Mouse (Mus musculus) layer of hippocampus, adult 8-10 months (tissue): ENCODE results near the gene Hist1h2bj. TPM values are rescaled to one million over a fixed set of nuclear protein-coding genes. Genes with fewer than 3 reads are reported as not detected.
"Not testable (repeated sequence)": the region's sequence is repeated elsewhere in the genome, so short reads cannot be mapped to it uniquely, and the experiment has no call there.

Experiments used
- DNase-seq, 2 experiments: peaks; one replicate each; pipeline ENCODE4 v3.0.0; 2022; ENCODE audit warnings: low spot score in 2 of 2
- total RNA-seq, 4 experiments: library from RNA; stranded (reverse); gene quantifications; 2 replicates each; pipeline ENCODE4 v1.2.4; 2022

Hist1h2bj gene
- total RNA-seq, 4 experiments from 2014 or later, result 10.8 to 15.9 (median 12.1) TPM

GRCm38 (mm10) chr13:22039364-22039763 is 3.6 kb upstream of the Hist1h2bj start:
- DNase-seq, result no peak

DNA sequence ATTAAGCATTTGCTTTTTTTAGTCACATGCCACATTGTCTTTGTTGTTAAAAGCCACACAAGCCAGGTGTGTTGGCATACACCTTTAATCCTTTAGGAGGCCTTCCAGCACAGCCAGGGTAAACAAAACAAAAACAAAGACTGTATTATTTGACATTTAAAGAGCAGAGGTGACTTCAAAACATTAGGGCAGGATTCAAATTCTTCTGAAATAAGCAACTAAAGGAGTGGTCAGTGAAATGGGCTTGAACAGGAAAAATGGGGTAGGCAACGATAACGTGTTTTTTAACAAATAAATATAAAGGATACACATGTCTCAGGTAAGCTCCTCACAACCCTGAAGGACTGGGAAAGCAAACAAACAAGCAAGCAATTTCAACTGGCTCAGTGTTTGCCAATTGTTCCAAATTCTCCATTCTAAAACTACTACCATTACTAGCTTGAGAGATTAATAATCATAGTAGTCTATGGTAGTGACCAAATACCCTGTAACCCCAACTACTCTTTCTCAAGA is 3.0 kb upstream of the Hist1h2bj start:
- DNase-seq, result no peak

DNA sequence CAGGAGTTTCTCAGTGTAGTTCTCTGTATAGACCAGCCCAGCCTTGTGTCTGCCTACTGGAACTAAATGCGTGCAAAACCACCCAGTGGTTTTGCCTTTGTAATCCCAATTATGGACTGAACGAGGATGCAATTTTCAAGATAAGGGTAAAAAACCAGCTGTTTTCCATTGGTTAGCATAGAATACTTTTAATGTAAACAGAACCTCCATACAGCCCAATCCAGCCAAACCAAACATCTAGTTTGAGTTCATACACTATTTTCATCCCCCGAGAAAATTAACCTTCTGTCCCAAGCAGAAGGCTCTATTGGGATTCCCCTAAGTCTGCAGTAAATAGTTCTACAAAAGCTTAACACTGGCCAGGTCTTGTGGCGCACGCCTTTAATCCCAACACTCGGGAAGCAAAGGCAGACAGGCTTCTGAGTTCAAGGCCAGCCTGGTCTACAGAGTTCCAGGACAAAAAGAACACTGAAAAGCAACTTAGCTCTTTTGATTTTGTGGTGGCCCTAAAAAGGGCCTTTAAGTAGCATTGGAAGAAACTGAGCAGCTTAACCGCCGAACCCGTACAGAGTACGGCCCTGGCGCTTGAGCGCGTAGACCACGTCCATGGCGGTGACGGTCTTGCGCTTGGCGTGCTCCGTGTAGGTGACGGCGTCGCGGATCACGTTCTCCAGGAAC is 2.4 kb upstream of the Hist1h2bj start:
- no peak for DNase-seq

DNA sequence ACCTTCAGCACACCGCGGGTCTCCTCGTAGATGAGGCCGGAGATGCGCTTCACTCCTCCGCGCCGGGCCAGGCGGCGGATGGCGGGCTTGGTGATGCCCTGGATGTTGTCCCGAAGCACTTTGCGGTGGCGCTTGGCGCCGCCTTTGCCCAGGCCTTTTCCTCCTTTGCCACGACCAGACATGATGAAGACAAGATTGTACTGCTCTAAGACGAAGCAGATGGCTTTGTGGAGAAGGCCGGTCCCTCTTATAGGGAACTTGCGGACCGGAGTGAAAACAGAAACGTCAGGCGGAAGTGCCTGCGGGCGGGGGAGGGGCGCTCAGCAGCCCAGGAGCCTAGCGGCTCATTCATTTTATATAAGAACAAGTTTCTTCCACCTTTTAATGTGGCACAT is 1.9 kb upstream of the Hist1h2bj start, which contains the start of gene Hist1h4i:
Gene Hist1h4i (minus strand): TSS at position 221 of the 395 bp plus-strand sequence.
- DNase-seq, result peak; percentile 95 to 98

- DNase-seq, result no peak
These were observed 1.1 kb upstream of the Hist1h2bj start for GRCm38 (mm10) chr13:22041651-22042567.

- DNase-seq, result no peak
These were observed 753 bp downstream of the Hist1h2bj start for GRCm38 (mm10) chr13:22043503-22044431.

DNA sequence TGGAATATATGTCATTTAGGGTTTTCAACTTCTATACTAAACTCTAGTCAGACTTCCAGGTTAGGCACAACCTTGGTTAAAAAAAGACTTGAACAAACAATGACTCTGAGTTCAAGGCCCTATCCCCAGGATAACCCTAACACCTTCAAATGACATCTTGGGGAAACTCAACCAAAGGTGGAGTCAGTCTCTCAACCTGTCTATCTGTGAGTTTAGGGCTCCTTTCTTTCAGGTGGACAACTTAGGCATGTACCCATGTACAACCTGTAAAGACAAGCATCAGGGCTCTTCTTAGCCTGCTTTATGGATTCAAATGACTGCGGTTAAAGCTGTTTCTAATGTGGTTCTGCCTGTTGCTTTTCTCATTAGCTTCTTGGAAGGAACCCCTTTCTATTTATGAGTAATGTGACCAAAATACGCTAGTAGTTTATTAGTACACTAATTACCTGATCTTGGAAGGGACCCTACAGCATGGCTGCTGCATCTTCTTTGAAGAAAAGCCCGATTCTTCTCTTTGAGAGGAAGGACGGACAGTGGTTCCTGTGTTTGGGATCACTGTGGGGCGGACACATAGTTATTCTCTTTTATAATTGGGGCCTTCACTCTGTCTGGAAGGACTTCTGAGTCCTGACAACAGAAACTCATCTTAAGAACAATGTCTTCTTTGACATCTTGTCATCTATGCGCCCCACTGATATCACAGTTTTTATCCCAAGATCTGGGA is 1.6 kb downstream of the Hist1h2bj start:
- no peak for DNase-seq

DNA sequence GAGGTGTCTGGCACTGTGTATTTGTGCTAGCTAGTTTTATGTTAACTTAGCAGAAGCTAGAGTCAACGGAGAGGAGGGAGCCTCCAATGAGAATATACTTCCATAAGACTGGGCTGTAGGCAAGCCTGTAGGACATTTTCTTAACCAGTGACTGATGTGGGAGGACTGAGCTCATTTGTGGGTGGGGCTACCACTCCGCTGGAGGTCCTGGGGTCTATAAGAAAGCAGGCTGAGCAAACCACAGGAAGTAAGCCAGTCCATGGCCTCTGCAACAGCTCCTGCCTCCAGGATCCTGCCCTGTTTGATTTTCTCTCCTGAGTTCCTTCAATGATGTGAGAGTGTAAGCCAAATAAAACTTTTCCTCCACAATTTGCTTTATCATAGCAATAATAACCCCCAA is 2.3 kb downstream of the Hist1h2bj start:
- DNase-seq, result no peak

DNA sequence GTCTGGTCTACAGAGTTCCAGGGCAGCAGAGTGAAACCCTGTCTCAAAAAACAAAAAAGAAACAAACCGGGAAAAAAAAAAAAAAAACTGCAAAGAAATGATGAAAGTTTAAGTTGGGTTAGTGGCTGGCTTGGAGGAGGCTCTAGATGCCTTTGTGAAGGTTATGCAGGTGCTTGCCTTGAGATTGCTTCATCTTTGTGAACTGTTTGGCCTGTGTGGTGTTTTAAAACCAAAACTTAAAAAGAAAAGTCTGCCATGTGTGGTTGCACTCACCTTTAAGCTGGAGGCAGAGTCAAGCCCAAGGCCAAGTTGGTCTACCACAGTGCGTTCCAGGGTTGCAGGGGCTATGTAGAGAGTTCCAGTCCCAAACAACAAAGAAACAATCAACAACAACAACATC is 6.0 kb downstream of the Hist1h2bj start:
- DNase-seq, result no peak

- DNase-seq, result no peak
These were observed 6.9 kb downstream of the Hist1h2bj start for GRCm38 (mm10) chr13:22049737-22050440.

- DNase-seq, result peak; percentile 82 to 92
These were observed 7.8 kb downstream of the Hist1h2bj start for GRCm38 (mm10) chr13:22050591-22051522.

- no peak for DNase-seq
These were observed 8.5 kb downstream of the Hist1h2bj start for GRCm38 (mm10) chr13:22051523-22051859.

GRCm38 (mm10) chr13:22053754-22054153 is 10.7 kb downstream of the Hist1h2bj start:
- DNase-seq, result no peak

GRCm38 (mm10) chr13:22061422-22061821 is 18.4 kb downstream of the Hist1h2bj start:
- no peak for DNase-seq

GRCm38 (mm10) chr13:22063468-22063867 is 20.5 kb downstream of the Hist1h2bj start:
- no peak for DNase-seq

- DNase-seq, result not testable (repeated sequence)
These were observed 41.1 kb downstream of the Hist1h2bj start, which contains the start of gene Vmn1r188 for GRCm38 (mm10) chr13:22084140-22084539. TSS of gene Vmn1r188 (plus strand) at chr13:22084440.
